Mouse (Mus musculus) gastrocnemius, adult 2 months (tissue): Measurements from ENCODE around the gene Gpn2. TPM values are rescaled to one million over a fixed set of nuclear protein-coding genes. Genes with fewer than 3 reads are reported as not detected.
A peak's percentile ranks its signal among the peaks of the same experiment; 100 is the strongest.

Experiments used
- DNase-seq: peaks from one replicate; pipeline ENCODE4 v3.0.0; 2022
- H3K27ac ChIP-seq: fragments of 200-600 bp; 2 replicates; pipeline ENCODE4 v1.8.1; 2022; ENCODE audit warnings: mild to moderate bottlenecking
- H3K4me3 ChIP-seq: fragments of 200-600 bp; 2 replicates; pipeline ENCODE4 v1.8.1; 2022; ENCODE audit warnings: mild to moderate bottlenecking, moderate library complexity
- CTCF ChIP-seq: fragments of 200-600 bp; IDR thresholded peaks from 2 replicates; pipeline ENCODE4 v1.8.1; 2022; ENCODE audit warnings: antibody characterized with exemption, mild to moderate bottlenecking, moderate library complexity
- intact Hi-C: fragments of 180-260 bp; cut with DNase I; formaldehyde crosslinking; loops from one replicate; pipeline ENCODE4 v1.15.1; 2025
- total RNA-seq, 2 experiments: library from RNA; stranded (reverse); gene quantifications; 2 replicates each; pipeline ENCODE4 v1.2.3; 2021

The Gpn2 gene
- total RNA-seq, 2 experiments from 2014 or later, result 4.9 to 6.3 TPM

DNA sequence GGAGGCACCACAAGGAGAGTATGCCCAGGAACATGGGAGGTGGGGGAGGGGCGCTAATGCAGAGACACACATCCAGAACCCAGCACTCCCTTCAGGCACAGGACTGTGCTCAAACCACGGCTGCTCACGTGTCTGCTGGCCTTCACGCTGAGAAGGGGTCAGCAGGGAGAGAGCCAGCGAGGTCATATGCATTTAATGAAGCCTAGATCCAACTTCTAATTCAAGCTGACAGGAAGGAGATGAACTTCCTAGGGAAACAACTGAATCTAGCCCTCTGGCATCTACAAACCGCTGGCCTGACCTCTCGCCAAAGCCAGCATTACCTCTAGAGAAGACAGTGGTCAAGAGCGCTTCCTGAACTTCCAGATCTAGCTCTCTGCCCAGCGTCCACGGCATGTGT, 31.3 kb downstream of the Gpn2 start:
- intact Hi-C loops, result no loop called here
- no peak overlapping the region for H3K4me3 ChIP-seq
- no peak for TF ChIP-seq CTCF
- H3K27ac ChIP-seq, result peak overlapping the region; percentile 48; the same call in 1 of the 2 replicates
- DNase-seq, result no peak

DNA sequence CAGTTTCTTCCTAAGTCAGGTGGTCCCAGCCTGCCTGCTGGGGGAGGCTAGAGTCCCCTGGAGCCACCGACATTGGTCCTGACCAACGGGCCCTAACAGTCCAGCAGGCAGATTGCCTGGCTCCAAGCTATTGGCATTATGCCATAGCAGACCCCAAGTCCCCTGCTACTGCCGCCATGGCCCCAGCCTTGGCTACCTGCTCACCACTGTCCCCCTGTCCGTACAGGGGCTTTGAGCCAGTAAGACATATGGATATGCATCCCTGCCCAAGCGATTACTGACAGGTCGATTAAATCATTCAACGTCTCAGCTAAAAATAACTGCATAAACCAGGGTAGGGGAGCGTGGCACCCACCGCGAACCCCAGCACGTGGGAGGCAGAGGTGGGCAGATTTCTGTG, 33.8 kb downstream of the Gpn2 start:
- Histone ChIP-seq H3K27ac (no peak overlapping the region), H3K4me3 (no peak overlapping the region)
- TF ChIP-seq CTCF, result no peak
- intact Hi-C loops, result no loop called here
- no peak for DNase-seq

- Histone ChIP-seq H3K27ac (no peak overlapping the region), H3K4me3 (no peak overlapping the region)
- DNase-seq, result no peak
- intact Hi-C loops, result no loop called here
- no peak for TF ChIP-seq CTCF
These were observed 35.4 kb downstream of the Gpn2 start for GRCm38 (mm10) chr4:133619473-133620136.

DNA sequence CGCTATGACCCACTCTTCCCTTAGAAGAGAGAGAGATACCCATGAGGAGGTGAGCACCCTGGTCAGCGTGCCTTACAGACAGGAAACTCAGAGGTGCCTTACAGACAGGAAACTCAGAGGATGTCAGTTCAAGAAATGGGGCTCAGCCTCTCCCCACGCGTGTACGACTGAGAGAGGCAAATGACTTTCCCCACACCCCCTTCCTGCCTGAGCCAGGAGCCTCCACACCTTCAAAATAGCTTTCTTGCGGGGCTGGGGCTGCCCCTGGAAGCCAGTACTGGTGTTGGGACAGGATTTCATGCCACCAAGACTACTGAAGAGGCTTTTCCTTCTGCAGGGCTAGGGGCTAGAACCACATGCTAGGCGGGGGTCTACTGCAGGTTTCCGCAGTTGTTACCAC, 36.5 kb downstream of the Gpn2 start:
- no peak for TF ChIP-seq CTCF
- peak overlapping the region; percentile 28; the same call in 1 of the 2 replicates for H3K27ac ChIP-seq
- no peak overlapping the region for H3K4me3 ChIP-seq
- intact Hi-C loops, result no loop called here
- DNase-seq, result no peak

DNA sequence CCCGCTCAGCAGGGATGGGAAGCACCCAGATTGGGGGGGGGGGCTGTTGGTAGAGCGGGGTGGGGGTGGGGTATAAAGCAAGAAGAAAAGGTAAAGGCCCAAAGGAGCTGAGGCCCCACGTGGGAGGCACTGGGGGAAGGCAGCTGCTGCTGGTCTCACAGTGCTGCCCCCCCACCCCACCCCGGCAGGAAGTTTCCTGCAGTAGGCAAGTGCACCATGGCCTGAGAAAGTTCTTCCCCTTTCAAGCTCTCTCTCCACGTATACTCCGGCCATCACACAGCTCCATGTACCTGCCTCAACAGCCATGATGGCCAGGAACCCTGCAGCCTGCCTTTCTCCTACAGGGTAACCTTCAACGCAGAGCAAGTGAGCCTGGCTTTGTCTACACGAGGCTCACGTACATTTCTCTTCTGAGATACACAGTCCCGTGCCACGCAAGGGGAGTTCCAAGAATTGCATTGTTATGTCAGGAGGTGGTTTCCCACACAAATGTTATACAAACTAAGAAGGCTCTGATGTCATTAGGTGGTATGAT, 38.1 kb downstream of the Gpn2 start:
- Histone ChIP-seq H3K27ac (no peak overlapping the region), H3K4me3 (no peak overlapping the region)
- intact Hi-C loops, result no loop called here
- no peak for DNase-seq
- TF ChIP-seq CTCF, result no peak

- Histone ChIP-seq H3K27ac (peak overlapping the region; percentile 87), H3K4me3 (no peak overlapping the region; the same call in 1 of the 2 replicates)
- TF ChIP-seq CTCF, result no peak
- intact Hi-C loops, result no loop called here
- no peak for DNase-seq
These were observed 40.7 kb downstream of the Gpn2 start for GRCm38 (mm10) chr4:133624830-133625229.

GRCm38 (mm10) chr4:133625621-133626071, 41.5 kb downstream of the Gpn2 start:
- H3K27ac ChIP-seq, result peak overlapping the region; percentile 87
- TF ChIP-seq CTCF, result no peak
- intact Hi-C loops, result no loop called here
- H3K4me3 ChIP-seq, result peak overlapping the region; percentile 36
- peak; percentile 62 for DNase-seq

GRCm38 (mm10) chr4:133626221-133626620, 42.1 kb downstream of the Gpn2 start:
- H3K27ac ChIP-seq, result peak overlapping the region; percentile 87

DNA sequence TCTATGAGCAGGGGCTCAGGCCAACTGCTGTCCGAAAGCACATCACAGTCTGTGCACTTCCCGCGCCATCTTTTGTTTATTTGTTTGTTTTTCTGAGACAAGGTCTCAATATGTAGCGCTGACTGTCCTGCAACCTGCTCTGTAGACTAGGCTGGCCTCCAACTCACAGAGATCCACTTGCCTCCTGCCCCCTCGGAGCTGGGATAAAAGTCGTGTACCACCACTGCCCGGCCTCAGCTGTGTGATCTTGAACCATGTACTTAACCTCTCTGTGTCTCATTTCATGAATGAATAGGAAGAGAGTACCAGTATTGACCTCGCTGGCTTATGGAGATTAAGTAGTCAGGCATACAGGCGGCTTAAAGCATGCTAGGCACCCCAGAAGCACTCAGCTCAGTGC, 42.5 kb downstream of the Gpn2 start:
- no peak for TF ChIP-seq CTCF
- no peak overlapping the region for H3K4me3 ChIP-seq
- no peak for DNase-seq
- peak overlapping the region; percentile 87 for H3K27ac ChIP-seq
- intact Hi-C loops, result no loop called here

More at GRCm38 (mm10) chr4:133626221-133626620, 42.1 kb downstream of the Gpn2 start:
- DNase-seq, result no peak
- intact Hi-C loops, result no loop called here
- TF ChIP-seq CTCF, result no peak
- H3K4me3 ChIP-seq, result peak overlapping the region; percentile 36; the same call in 1 of the 2 replicates

DNA sequence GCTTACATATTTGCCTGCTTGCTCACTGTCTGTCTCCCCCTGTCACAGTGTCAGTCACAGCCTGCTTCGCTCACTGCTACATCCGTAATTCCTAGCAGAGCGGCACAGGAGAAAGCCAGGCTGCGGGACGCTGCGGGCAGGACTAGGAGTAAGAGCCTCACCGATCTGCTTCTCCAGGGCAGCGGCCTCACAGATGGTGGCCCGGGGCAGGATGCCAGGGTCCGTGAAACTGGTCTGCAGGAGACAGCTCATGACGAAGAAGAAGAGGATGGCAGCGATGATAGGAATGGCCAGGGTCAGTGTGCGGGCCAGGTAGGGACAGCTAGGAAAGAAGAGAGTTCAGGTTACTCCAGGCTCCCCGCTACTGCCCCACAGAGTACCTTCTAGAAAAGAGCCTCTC, 42.9 kb downstream of the Gpn2 start:
- peak overlapping the region; percentile 87 for H3K27ac ChIP-seq
- H3K4me3 ChIP-seq, result no peak overlapping the region
- TF ChIP-seq CTCF, result no peak
- intact Hi-C loops, result no loop called here
- DNase-seq, result no peak

DNA sequence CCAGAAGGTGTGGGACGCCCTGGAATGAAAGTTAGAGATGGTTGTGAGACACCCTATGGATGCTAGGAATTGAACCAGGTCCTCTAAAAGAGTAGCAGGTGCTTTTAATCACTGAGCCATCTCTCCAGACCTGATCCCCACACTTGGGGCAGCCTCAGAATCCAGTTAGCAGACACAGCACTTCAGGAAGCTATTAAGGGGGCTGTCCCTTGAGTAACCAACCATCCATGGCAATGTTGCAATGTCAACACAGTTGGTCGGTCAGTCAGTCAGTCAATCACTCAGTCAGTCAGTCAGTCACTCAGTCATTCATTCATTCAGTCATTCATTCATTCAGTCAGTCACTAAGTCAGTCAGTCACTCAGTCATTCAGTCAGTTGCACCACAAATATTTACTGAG, 44.4 kb downstream of the Gpn2 start:
- H3K27ac ChIP-seq, result no peak overlapping the region; the same call in 1 of the 2 replicates
- intact Hi-C loops, result no loop called here
- no peak for TF ChIP-seq CTCF
- DNase-seq, result no peak
- no peak overlapping the region for H3K4me3 ChIP-seq

- intact Hi-C loops, result no loop called here
- Histone ChIP-seq H3K4me3 (no peak overlapping the region), H3K27ac (peak overlapping the region; percentile 38; the same call in 1 of the 2 replicates)
- no peak for TF ChIP-seq CTCF
- no peak for DNase-seq
These were observed 45.0 kb downstream of the Gpn2 start for GRCm38 (mm10) chr4:133629191-133629590.

- peak; percentile 33 for DNase-seq
- H3K27ac ChIP-seq, result peak overlapping the region; percentile 87
- peak overlapping the region; percentile 88 for H3K4me3 ChIP-seq
- intact Hi-C loops, result no loop called here
- TF ChIP-seq CTCF, result no peak
These were observed 46.3 kb downstream of the Gpn2 start for GRCm38 (mm10) chr4:133630326-133630920.
